Mouse (Mus musculus): ENCODE measurements around the gene Mfsd4b1.
"Not testable (repeated sequence)": the region's sequence is repeated elsewhere in the genome, so short reads cannot be mapped to it uniquely, and the experiment has no call there.

Gene Mfsd4b1

GRCm38 (mm10) chr10:40030716-40031115 lies 5.6 kb upstream of the Mfsd4b1 start:
- no peak for DNase-seq

GRCm38 (mm10) chr10:40029610-40030009 lies 4.5 kb upstream of the Mfsd4b1 start:
- DNase-seq: no peak

GRCm38 (mm10) chr10:40028091-40028490 lies 3.0 kb upstream of the Mfsd4b1 start:
- no peak for DNase-seq

GRCm38 (mm10) chr10:40026546-40026945 lies 1.5 kb upstream of the Mfsd4b1 start:
- DNase-seq: no peak

- DNase-seq: no peak
These were observed 492 bp upstream of the Mfsd4b1 start for GRCm38 (mm10) chr10:40025560-40025959.

GRCm38 (mm10) chr10:40020401-40020800 lies 4.7 kb downstream of the Mfsd4b1 start:
- DNase-seq: no peak

GRCm38 (mm10) chr10:40019492-40019891 lies 5.6 kb downstream of the Mfsd4b1 start:
- no peak for DNase-seq

GRCm38 (mm10) chr10:40018261-40018860 lies 6.7 kb downstream of the Mfsd4b1 start:
- DNase-seq: no peak

GRCm38 (mm10) chr10:40009591-40009990 lies 15.5 kb downstream of the Mfsd4b1 start:
- DNase-seq: no peak

GRCm38 (mm10) chr10:40008847-40009246 lies 16.2 kb downstream of the Mfsd4b1 start:
- DNase-seq: not testable (repeated sequence)

- DNase-seq: no peak
These were observed 17.1 kb downstream of the Mfsd4b1 start for GRCm38 (mm10) chr10:40007953-40008352.

GRCm38 (mm10) chr10:40006963-40007362 lies 18.1 kb downstream of the Mfsd4b1 start:
- DNase-seq: no peak

- no peak for DNase-seq
These were observed 24.3 kb downstream of the Mfsd4b1 start for GRCm38 (mm10) chr10:40000746-40001145.

GRCm38 (mm10) chr10:39991155-39991554 lies 33.9 kb downstream of the Mfsd4b1 start:
- no peak for DNase-seq

GRCm38 (mm10) chr10:39986466-39986865 lies 38.6 kb downstream of the Mfsd4b1 start, which contains the start of gene Mfsd4b5:
TSS of gene Mfsd4b5 (minus strand) at chr10:39986646.
- no peak for DNase-seq

- no peak for DNase-seq
These were observed 42.5 kb downstream of the Mfsd4b1 start for GRCm38 (mm10) chr10:39982604-39983003.

- no peak for DNase-seq
These were observed 46.8 kb downstream of the Mfsd4b1 start for GRCm38 (mm10) chr10:39978231-39978630.

- no peak for DNase-seq
These were observed 47.7 kb downstream of the Mfsd4b1 start for GRCm38 (mm10) chr10:39977346-39977745.

GRCm38 (mm10) chr10:39975771-39976170 lies 49.3 kb downstream of the Mfsd4b1 start:
- no peak for DNase-seq

GRCm38 (mm10) chr10:39974982-39975381 lies 50.1 kb downstream of the Mfsd4b1 start:
- no peak for DNase-seq

GRCm38 (mm10) chr10:39967512-39967911 lies 57.6 kb downstream of the Mfsd4b1 start:
- DNase-seq: no peak

GRCm38 (mm10) chr10:39961906-39962305 lies 63.2 kb downstream of the Mfsd4b1 start:
- no peak for DNase-seq

- DNase-seq: no peak
These were observed 64.6 kb downstream of the Mfsd4b1 start for GRCm38 (mm10) chr10:39960441-39960822.

- peak; percentile 92 to 95 for DNase-seq
These were observed 65.2 kb downstream of the Mfsd4b1 start, which contains the start of gene Mfsd4b3 for GRCm38 (mm10) chr10:39959761-39960440. TSS of gene Mfsd4b3 (minus strand) at chr10:39960153.

- DNase-seq: no peak
These were observed 66.8 kb downstream of the Mfsd4b1 start for GRCm38 (mm10) chr10:39958266-39958665.

Measured in B cell, adult 2 months (primary cell).